Mouse (Mus musculus) adrenal gland, postnatal 14 days (tissue): ENCODE results near the gene Ppp1r9a. TPM values are rescaled to one million over a fixed set of nuclear protein-coding genes. Genes with fewer than 3 reads are reported as not detected.

Experiments used
- DNase-seq: peaks from one replicate; pipeline ENCODE4 v3.0.0; 2021; ENCODE audit warnings: mixed read lengths
- total RNA-seq: library from RNA; stranded (reverse); gene quantifications from 2 replicates; pipeline ENCODE4 v1.2.3, GENCODE M21; 2021

Gene Ppp1r9a
- total RNA-seq, 1 experiment from 2014 or later = 39.6 TPM

GRCm38 (mm10) chr6:5162052-5162451 lies 259.3 kb downstream of the Ppp1r9a start:
- DNase-seq = no peak

GRCm38 (mm10) chr6:5163507-5164144 lies 260.9 kb downstream of the Ppp1r9a start:
- DNase-seq = no peak

- DNase-seq = no peak
These were observed 262.1 kb downstream of the Ppp1r9a start for GRCm38 (mm10) chr6:5164855-5165254.

GRCm38 (mm10) chr6:5167051-5167677 lies 264.4 kb downstream of the Ppp1r9a start:
- DNase-seq = peak; percentile 16

- no peak for DNase-seq
These were observed 265.4 kb downstream of the Ppp1r9a start for GRCm38 (mm10) chr6:5168158-5168557.

GRCm38 (mm10) chr6:5171418-5171817 lies 268.7 kb downstream of the Ppp1r9a start:
- no peak for DNase-seq

GRCm38 (mm10) chr6:5172571-5172970 lies 269.9 kb downstream of the Ppp1r9a start:
- no peak for DNase-seq

- DNase-seq = no peak
These were observed 271.6 kb downstream of the Ppp1r9a start for GRCm38 (mm10) chr6:5174179-5174812.

- DNase-seq = peak; percentile 19
These were observed 275.5 kb downstream of the Ppp1r9a start for GRCm38 (mm10) chr6:5177967-5178891.

GRCm38 (mm10) chr6:5179189-5179588 lies 276.5 kb downstream of the Ppp1r9a start:
- no peak for DNase-seq

GRCm38 (mm10) chr6:5180645-5181044 lies 277.9 kb downstream of the Ppp1r9a start:
- no peak for DNase-seq

- no peak for DNase-seq
These were observed 283.7 kb downstream of the Ppp1r9a start for GRCm38 (mm10) chr6:5186229-5186950.

GRCm38 (mm10) chr6:5187586-5187985 lies 284.9 kb downstream of the Ppp1r9a start:
- DNase-seq = no peak

- DNase-seq = no peak
These were observed 285.3 kb downstream of the Ppp1r9a start for GRCm38 (mm10) chr6:5188036-5188435.

GRCm38 (mm10) chr6:5188938-5189337 lies 286.2 kb downstream of the Ppp1r9a start:
- no peak for DNase-seq

GRCm38 (mm10) chr6:5189507-5189906 lies 286.8 kb downstream of the Ppp1r9a start:
- peak; percentile 81 for DNase-seq

- DNase-seq = no peak
These were observed 288.0 kb downstream of the Ppp1r9a start for GRCm38 (mm10) chr6:5190761-5191160.

- peak; percentile 49 for DNase-seq
These were observed 291.0 kb downstream of the Ppp1r9a start, which contains the start of gene Pon1 for GRCm38 (mm10) chr6:5193693-5194092. Gene Pon1, minus strand, starts transcription at chr6:5193946.

GRCm38 (mm10) chr6:5198590-5198989 lies 295.9 kb downstream of the Ppp1r9a start:
- no peak for DNase-seq

- DNase-seq = peak; percentile 15
These were observed 296.7 kb downstream of the Ppp1r9a start for GRCm38 (mm10) chr6:5199376-5199905.

- peak; percentile 33 for DNase-seq
These were observed 297.2 kb downstream of the Ppp1r9a start for GRCm38 (mm10) chr6:5199916-5200315.
